Mouse (Mus musculus) E14TG2a.4 (cell line): ENCODE results near the gene Lep.

Source experiments
- CTCF ChIP-seq: conservative IDR thresholded peaks from 2 replicates; pipeline ENCODE4 v1.5.1; 2014; ENCODE audit warnings: low read length
- NANOG ChIP-seq: IDR thresholded peaks from 2 replicates; pipeline ENCODE4 v1.6.1; 2014; ENCODE audit warnings: borderline replicate concordance, low read length, mixed read lengths

DNA sequence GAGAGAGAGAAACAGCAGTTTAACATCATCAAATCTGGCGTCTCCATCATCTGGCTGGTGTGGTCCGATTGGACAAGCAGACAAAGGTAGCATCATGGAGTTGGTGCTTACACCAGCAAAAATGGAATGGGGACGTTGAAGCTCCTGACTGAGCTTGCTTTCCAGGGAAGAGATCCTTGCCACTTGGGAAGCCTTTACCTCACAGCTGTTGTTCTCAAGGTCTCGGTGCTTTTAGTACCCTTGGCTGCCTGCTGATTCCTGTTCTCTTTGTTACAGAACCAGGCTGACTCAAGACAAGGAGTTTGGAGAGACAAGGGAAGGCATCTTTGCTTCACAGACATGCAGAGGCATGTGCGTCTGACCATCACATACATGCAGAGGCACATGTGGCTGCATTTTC lies 31.9 kb upstream of the Lep start:
- TF ChIP-seq CTCF (no peak), NANOG (no peak)
